Mouse (Mus musculus) lung, postnatal 14 days (tissue): ENCODE measurements at regions not wholly inside any gene's neighbourhood (a gene's known extent, or its start where the extent isn't known, plus 50 kb on each side); places are given as distances from the start of the nearest gene placed in this dataset.

ENCODE experiments used
- DNase-seq: peaks from one replicate; pipeline ENCODE4 v3.0.0; 2021

DNA sequence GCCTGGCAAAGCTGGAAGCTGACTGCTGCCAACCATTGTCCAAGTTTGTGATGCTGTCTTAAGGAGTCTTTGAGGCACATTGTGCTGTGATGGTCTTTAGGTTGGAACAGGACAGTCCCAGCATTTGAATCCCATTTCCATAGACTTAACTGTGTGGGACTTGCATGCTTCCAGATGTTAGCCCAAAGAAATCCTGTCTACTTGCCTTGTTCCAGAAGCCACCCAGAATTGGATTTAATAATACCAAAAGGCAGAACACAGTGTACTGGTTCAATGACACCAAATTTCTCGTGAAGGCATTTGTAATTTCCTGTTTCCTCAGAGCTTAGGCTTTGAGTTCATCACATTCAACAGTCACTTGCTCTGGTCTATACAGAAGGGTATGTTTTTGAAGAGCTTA, 444.9 kb upstream of the Slc30a5 start:
- DNase-seq = no peak

DNA sequence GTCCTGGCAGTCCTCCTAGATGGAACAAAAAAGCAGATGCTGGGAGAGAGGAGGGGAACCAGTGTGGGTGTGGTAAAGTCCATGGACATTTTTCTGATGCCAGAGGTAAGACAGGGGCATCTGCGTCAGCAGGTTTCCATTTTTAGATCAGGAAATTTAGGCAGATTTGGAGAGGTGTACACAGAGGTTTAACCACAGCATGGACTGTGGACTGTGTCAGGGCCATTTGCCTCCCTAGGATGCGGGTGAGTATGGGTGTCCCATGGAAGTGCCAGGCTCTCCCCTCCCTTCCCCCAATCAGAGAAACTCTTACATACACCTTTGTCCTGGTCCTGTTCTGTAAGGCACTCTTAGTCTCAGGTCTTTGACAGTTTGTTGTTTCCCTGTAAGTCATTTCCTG, 443.5 kb upstream of the Slc30a5 start:
- no peak for DNase-seq

DNA sequence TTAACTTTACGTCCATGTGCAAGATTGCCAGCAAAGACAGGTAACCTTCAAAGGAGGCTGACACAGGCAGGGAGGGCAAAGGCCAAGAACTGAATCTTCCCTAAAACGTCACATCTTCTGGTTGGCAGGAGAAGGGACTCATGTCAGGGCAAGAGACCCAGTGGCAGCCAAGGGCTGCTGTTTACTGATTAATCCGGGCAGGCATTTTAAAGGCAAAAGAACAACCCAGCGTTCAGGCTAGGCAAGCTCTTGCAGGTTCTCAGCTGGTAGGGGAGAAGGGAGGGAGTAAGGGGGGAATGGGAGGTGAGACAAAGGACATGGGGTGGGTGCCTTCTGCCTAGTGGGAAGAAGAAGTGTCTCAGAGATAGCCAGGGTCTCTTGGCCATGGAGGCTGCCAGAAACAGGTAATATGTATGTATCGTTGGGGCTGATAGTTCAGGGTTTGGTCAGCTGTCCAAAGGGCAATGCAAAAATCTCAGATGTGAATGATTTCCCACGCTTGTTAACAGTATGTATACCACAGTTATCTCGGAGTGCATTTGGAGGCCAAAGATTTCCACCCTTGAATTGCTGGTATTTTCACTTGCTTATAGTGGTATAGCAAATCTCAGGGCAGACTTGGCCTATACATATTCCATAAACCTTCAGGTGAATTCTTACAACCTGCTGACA, 441.4 kb upstream of the Slc30a5 start:
- DNase-seq = no peak

DNA sequence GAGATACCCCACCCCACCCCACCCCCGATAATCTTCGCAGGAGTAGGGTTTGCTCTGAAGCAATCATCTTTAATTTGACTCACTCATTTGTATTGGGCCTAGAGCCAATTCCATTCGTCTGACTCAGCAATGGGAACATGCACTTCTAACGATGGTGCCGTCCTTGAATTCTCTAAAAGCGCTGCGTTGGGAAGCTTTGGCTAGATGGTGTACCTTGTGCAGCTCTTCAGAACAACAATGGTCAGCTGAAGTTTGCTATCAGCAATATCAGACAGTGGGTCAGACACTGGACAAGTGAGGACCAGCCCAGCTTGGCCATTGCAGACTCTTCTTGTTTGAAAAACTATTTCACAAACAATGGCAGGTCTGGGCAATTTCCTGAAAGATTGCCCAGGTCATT, 440.1 kb upstream of the Slc30a5 start:
- no peak for DNase-seq

DNA sequence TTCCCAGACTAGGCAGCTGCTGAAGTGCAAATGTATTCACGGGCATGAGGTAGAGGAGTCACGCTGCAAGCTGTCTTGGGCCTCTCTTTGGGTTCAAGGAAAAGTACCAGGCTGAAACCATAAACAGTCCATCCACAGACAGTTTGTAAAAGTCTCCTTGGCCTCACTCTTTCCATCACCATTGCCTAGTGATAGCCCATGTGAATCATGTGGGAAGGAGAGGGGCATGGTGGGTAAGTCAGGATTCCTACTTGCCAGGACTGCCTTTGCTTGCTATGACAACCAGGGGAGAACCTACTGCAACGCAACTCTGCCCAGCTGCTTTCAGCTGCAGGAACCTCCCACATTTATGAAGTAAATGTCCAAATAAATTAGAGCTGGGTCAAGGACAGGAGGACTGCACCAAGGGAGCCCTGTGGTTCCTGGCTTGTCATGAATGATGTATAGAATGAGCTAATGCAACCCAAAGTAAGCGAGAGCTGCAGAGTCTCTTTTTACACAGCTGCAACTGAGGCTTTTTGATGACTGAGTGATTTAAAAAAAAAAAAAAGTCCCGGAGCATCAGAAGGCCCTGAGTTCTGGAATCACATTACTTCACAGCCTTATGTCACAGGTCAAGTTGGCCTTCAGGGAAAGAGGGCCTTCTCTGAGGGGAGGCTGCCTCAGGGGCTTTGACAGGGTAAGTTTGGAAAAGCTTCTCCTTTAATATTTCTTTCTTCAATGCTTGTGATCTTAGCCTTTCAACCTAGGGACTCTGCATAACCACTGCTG, 420.7 kb upstream of the Slc30a5 start:
- DNase-seq = no peak

DNA sequence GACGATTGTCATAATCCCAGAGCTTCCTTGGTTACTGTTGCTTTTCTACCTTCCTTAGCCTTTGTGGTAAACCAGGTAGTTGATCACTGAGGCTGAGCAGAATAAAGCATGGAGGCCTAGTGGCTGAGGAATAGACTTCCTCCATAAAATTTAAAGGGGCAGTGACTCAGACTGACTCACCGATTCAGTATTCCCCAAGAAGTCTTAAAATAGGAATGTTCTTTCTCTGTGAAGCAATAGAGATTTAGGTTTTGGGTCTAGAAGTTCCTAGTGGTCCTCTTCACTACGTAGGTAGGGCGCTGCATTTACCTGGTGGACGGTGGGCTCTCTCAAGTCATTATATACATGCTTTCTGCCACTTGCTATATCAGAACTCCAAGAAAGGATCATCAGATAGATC, 416.1 kb upstream of the Slc30a5 start:
- no peak for DNase-seq

DNA sequence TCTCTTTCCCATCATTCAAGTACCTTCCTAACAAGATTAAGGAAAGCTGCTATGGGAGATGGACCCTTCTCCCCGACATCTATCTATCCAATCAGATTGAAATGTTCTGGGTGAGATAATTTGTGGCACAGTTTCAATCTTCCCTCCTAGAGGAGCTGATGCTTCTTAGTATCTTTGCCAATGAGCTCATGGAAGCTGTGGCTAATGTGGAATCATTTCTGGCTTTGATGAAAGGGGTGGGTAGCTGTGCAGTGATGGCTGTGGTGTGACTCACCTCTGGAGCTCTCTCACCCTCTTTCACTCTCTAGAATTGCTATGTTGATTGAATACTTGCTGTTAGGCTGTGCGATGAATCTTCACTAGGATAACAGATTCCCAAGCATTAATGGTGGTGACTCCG, 411.1 kb upstream of the Slc30a5 start:
- no peak for DNase-seq

DNA sequence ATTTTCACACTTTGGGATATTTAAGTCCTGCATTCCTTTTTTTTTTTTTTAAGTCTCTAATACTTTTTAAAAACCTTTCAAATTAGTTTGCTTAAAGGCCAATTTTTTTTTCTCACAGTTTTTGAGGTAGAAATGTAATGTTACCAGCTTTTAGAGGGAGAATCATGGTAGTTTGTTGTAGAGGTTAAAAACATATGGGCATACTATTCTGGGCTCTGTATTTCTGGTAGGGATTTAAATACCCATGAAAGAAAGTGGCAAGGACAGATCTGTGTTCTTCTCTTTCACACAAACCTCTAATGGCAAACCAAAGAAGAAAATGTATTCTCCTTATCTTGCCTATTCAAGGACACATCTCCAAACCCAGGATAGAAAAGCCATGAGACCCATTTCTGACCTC, 405.6 kb upstream of the Slc30a5 start:
- no peak for DNase-seq

DNA sequence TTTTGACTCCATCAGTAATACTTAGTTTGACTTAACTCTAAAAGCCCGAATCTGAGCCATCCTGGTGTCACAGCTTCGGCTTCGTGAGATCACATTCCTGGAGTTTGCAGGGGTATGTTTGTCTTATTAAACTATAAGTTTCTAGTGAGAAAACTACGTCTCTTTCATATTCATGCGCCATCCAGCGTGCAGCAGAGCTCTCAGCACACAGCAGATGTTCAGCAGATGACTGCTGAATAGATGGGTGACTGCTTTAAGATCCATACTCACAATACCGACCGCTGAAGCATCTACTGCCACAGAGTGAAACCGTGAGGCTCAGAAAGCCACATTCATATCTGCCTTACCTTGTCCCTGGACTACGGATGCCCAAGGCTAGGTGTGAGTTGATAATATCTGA, 403.8 kb upstream of the Slc30a5 start:
- DNase-seq = no peak

DNA sequence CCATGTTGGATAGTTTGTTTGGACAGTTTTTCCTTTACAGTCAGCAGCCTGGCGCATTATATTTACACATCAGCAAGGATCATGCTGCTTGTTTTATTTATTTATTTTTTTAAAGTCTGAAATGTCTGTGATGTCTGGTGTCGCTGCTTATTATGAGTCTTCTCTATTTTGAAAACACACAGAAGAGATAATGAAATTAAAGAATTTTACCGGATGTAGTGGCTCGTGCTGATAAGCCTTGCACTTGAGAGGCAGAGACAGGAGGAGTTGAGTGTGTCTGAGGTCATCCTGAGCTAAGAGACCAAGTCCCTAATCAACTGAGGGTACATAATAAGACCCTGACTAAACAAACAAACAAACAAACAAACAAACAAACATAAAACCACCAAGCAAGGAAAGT, 402.6 kb upstream of the Slc30a5 start:
- no peak for DNase-seq

DNA sequence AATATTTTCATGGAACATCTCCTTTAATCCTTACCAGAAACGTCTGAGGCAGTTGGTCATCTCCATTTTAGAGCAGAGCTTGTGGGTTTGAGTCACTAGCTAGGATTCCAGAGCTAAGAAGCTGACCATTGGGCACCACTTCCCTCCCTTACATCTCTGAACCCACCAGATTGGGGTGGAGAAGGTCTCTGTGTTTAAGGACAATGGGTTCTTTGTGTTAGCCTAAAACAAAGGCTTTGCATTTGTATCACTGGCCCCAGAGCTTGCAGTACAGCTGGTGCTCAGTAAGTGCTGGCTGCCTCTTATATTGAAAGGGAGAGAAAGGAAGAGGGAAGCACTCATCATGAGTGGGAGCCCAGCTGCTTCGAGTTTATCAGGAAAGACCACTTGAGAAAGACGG, 401.9 kb upstream of the Slc30a5 start:
- no peak for DNase-seq

DNA sequence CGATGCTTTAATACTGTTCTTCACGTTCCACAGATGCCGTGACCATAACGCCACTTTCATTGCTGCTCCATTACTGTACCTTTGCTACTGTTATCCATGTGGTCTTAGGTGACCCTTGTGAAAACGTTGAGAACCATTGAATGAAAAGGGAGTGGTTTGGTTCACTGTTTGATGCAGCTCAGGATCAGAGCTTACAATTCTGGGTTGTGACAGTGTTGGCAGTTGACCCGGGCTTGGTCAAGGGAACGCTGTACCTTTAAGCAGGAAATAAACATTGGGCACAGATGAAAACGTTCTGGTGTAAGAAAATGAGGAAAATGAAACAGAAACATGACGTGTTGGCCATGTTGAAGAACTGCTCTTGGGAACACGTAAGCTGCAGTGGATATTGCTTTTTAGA, 401.3 kb upstream of the Slc30a5 start:
- no peak for DNase-seq

DNA sequence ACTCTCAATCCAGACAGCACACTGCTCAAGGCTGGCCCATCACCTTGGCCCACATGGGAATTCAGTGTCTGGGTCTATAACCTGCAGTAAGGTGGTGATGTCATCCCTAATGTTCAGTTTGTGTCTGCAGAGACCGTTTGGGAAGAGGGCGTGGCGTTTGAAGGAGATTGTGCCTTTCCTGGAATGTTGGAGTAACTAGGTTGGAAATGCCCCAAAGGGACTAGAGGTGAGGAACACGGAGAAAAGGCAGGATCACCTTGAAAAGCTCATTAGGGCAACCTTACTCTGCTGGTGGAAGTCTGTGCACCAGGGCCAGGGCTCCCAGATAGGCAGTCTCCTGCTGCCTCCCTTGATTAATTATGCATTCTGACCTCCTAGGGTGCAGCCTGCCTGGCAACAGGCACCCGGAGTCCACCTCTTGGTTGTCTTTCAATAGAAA, 400.6 kb upstream of the Slc30a5 start:
- no peak for DNase-seq

DNA sequence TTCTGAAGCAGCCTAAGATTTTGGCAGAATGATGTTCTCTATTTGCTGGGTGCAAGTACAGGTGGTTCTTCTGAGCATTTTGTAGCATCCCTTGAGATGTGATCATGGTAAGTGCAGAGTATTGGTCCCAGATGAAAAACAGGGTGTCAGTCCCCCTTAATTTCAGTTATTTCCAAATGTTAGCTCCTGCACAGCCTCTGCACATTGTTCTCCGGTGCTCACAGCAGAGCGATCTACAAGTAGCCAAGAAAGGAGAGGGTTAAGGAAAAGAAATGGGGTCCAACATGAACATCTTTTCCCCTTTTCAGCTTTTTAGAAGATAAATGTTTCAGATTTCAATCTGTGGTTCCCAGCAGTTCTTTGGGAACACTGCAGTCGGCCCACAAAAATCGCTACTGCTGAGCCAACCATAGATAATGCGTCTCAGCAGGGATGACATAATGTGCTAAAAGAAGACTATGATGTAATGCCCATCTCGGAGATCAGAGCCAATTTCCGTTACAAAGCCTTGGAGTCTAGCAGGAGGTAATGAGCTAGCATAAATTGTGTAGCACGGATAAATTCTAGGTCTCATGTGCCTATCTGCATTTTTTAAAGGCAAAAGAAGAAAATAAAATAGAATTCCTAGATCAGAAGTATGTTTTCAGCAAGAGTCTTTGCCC, 400.1 kb upstream of the Slc30a5 start:
- DNase-seq = peak; percentile 11

DNA sequence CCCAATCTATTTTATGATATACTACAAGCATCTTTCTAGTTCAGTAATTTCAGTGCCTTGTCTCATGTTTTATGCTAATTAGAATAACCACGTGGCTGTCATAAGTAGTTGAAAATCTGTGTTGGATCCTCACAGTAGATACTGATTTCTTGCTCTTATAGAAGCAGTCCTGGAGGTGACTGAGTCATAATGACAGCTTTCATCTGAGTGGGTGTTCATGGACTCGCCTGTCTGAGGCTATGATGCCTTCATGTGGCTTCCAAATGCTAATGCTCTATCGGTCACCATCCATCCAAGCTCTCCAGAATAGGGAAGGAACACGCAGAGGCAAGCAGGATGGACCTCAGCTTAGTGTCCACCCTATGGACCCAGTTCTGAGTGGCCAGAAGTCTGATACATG, 396.6 kb upstream of the Slc30a5 start:
- no peak for DNase-seq

DNA sequence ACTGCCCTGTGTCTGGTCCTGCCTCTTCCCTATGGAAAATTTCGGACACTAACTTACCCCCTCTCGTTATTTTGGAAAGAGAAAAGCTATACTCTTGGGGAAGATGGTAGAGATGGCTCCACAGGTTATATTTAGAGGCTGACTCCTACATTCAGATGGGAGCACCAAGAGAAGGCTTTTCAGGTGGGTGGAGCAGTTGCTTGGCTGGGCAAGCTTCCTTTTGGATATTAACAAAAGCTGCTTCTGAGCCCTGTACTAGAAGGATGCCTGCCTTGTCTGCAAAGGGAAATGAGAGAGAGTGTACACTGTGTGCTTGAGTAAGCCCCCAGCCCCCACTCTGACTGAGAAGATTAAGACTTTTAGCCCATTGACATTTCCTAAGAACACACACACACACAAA, 392.1 kb upstream of the Slc30a5 start:
- DNase-seq = no peak

DNA sequence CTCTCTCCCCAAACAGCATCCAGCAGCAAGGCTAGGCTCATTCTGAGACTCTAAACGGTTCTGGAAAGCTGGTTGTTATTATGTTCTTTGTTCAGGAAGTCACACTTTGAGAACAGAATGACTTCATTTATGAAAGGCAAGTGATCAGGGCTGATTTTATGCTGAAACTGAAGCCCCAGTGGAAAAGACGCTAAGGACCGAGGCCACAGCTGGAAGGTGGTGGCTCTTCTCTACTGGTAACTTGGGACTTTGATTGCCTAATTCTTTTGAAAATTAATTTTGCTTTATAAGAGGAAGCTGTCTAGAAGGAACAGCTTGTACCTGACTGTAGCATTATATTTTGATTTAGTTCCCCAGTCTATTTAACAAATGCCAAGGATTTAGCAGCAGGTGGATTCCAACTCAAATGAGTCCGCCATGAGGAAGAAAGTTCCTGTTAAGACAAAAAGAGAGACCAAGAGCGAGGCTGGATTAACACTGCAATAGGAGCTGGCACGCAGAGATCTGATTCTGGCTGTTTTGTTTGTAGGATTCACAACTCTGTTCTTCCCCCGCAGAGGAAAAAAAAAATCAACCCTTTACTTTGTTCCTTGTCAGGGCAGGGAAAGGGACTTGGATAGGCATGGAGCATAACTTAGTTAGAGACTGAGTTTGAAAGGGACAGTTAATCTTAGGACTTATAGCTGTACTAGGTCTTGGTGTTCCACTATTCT, 388.3 kb upstream of the Slc30a5 start:
- no peak for DNase-seq

DNA sequence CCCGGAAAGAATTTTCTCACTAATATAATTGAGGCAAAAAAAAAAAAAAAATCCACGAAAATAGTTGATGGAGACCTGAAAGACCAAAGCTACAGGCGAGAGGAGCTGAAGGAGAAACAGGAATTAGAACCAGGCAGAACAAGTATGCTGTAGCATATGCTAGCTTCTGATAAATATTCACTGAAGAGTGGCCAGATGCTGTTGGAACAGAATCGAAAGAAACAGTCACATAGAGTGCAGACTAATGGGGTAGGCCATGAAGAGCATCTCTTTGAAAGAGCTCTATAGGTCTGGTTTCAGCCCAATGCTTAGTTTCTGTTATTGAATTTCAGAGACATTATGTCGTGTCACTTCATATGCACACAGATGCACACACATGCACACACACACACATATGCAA, 386.3 kb upstream of the Slc30a5 start:
- no peak for DNase-seq

DNA sequence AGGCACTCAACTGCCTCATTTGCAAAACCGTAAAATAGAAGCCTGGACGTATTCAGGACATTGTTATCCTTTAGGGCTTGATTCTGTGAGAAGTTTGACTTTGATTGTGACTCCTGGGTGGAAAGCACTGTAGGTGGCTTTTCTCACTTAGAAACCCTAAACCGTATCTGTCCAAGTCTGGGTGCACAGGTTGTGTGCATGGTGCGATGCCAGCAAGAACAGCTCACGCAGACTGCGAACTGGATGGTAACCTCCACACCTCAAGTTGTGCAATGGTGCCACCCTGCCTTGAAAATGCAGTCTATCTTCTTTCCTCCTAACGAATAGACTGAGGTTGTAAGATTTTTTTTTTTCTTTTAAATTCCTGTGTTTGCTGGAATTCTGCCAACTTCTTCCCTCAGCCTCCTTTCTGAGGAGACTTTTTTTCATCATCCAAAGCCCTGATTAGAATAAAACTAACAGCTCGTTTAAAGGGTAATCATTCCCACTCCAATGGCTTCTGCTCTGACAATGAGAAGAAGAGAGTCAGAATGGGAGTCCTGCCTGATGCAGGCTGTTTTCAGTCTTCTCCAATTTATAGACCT, 383.8 kb upstream of the Slc30a5 start:
- no peak for DNase-seq

DNA sequence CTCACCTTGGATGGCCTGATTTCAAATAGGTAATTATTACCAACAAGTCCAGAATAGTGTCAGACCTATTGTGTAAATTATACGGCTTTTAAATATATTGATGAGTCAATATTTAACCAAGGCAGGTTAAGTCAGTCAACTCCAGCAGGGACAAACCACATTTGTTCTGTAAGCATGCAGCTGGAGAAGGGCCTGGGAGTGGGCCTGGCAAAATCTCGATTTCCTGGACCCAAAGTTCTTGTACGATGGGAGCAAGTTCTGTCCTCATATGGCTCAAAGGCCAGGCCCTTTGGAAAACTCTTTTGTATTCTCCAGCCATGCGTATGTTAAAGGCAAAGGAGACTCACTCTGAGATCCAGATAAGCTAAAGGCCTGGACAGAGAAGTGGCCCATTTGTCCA, 383.2 kb upstream of the Slc30a5 start:
- DNase-seq = no peak

DNA sequence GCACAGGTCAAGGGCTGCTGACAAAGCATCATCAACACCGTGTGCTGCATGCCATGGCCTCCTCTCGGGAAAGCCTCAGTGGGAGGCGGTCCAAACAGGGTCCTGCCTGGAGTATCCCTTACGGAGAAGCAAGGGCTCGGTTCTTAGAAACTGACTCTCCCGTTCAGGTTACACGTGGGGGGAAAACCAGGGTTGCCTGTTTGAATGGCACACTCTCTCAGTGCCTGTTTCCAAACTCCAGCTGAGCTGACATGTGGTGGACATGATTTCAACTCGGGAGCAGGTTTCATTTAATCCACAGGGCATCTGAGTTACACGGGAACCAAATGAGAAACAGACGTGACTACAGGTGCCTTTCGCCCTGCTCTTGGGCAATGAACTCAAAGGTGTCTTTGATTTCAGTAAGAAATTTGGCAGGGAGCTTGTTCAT, 382.6 kb upstream of the Slc30a5 start:
- DNase-seq = no peak

DNA sequence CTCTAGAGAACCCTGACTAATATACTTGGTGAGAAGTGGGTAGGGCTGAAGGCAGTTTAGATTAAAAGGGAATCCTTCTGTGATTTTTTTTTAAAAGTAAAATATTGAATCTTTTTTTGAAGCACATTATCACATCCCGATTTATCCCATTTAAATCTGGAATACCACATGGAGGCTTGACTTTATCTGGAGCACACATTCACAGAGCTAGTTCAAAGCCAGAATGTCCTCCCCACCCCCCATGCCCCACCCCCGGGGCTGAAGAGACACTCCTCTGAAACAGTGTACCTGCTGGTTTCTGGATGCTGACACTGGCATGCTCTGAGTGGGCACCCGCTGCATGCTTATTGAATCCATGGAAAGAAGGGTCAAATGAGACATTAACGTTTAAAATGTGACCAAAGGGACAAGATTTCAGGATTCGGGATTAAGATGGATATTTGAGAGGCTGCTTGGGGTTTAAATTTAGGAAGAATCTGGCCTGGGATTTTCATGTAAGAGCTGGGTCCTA, 382.0 kb upstream of the Slc30a5 start:
- no peak for DNase-seq

DNA sequence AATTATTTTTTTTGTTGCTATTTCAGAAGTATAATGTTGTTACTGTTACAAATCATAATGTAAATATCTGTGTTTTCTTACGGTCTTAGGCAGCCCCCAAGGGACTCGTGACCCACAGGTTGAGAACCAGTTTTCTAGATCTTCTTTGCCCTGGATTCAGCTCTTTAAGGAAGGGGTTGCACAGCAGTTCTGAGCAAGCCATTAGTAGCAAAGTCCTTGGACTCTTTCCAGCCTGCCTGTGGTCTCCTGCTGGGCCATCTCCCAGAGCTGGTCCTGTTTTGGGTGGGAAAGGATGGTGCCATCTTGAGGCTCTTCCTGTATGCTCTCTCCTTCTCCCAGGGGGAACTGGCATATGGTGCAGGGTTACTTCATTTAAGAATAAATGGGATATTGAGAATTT, 380.9 kb upstream of the Slc30a5 start:
- DNase-seq = no peak
